Mouse (Mus musculus): Measurements from ENCODE around the gene Magi3.

GRCm38 (mm10) chr3:104182711-104183110 lies 37.5 kb downstream of the Magi3 start:
- TF ChIP-seq POLR2A (IDR thresholded peaks at IDR 0.05; ENCODE audit: insufficient read depth, low read length) (no peak), CTCF (IDR thresholded peaks at IDR 0.05; ENCODE audit: low read depth, low read length) (no peak)

All from ES-Bruce4 (cell line).